Mouse (Mus musculus) ES-E14 (cell line): ENCODE data around the gene Vmn1r1.

Source experiments
- CHD2 ChIP-seq: IDR thresholded peaks from 2 replicates; pipeline ENCODE4 v1.6.1; 2014; ENCODE audit warnings: mild to moderate bottlenecking, low read depth, low read length, inconsistent platforms
- HCFC1 ChIP-seq: IDR thresholded peaks from 2 replicates; pipeline ENCODE4 v1.6.1; 2012; ENCODE audit warnings: low read length, inconsistent platforms, borderline replicate concordance; ENCODE audit not compliant: insufficient read depth
- MAFK ChIP-seq: IDR thresholded peaks from 2 replicates; pipeline ENCODE4 v1.6.1; 2014; ENCODE audit warnings: mild to moderate bottlenecking, low read depth, low read length, inconsistent platforms; ENCODE audit not compliant: insufficient read depth
- ZC3H11A ChIP-seq: IDR thresholded peaks from 2 replicates; pipeline ENCODE4 v1.6.1; 2012; ENCODE audit warnings: low read depth, mild to moderate bottlenecking, inconsistent platforms, low read length, borderline replicate concordance
- ZNF384 ChIP-seq: IDR thresholded peaks from 2 replicates; pipeline ENCODE4 v1.6.1; 2012; ENCODE audit warnings: low read depth, low read length, inconsistent platforms

- TF ChIP-seq MAFK (no peak), HCFC1 (no peak), CHD2 (no peak), ZNF384 (no peak), ZC3H11A (no peak)
Measured at GRCm38 (mm10) chr1:182162951-182163350, 1.3 kb downstream of the Vmn1r1 start.
